Mouse (Mus musculus) brain, embryonic 14.5 days (tissue): Measurements from ENCODE around the gene Gfy.

ENCODE experiments used
- CTCF ChIP-seq: fragments of 200-500 bp; IDR thresholded peaks from 2 replicates; pipeline ENCODE4 v1.5.1; 2012; ENCODE audit warnings: inconsistent platforms, mild to moderate bottlenecking, moderate library complexity, borderline replicate concordance; ENCODE audit not compliant: insufficient read depth, insufficient read length; ENCODE audit errors: extremely low read depth
- POLR2A ChIP-seq: fragments of 200-500 bp; IDR thresholded peaks from 2 replicates; pipeline ENCODE4 v1.6.1; 2012; ENCODE audit warnings: mild to moderate bottlenecking, inconsistent platforms, borderline replicate concordance; ENCODE audit not compliant: poor library complexity, insufficient read depth, insufficient read length, severe bottlenecking; ENCODE audit errors: extremely low read depth

GRCm38 (mm10) chr7:45193871-45194785 is 14.8 kb upstream of the Gfy start:
- TF ChIP-seq CTCF, result no peak
- TF ChIP-seq POLR2A, result no peak
